Comparison of ENCODE assay signal across 15 mouse cellular contexts in the genomic region with DNA sequence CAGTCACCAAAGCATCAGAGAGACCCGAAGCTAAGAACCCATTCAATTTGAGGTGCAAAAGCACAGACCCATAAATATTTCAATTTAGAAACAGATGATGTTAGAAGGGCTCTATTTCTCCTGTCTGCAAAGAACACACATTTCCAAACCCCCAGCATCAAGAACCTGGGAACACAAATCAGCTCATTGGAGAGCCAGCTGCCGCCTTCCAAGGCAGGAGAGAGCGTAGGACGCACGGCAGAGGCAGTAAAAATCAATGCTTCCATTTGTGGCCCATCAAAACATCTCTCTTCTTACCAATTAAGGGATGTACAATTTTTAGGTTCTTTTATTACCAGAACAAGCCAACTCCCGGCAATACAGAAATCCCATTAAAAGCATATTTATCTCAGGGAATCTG.
DNase-seq lines count a peak whose midpoint lies in the region; ATAC-seq and TF ChIP-seq lines count a peak whose summit lies in the region.
"Had no signal": no experiment of that assay in that cellular context is flagged by ENCODE, and none has a peak within 500 bp of the region (broad histone marks: within the 10 kb centered on the region; RNA-seq: fewer than 3 reads in every experiment).

No protein-coding gene starts in this region.

- H3K9me3 ChIP-seq in hindbrain, embryonic 11.5 days (ENCODE audit: control insufficient read depth, low read length): no peaks in the 10 kb centered on the region
- no peaks in the 10 kb centered on the region for H3K9me3 ChIP-seq in hindbrain, postnatal 0 days (ENCODE audit: low read length)
- no peaks in the 10 kb centered on the region for H3K9me3 ChIP-seq in neural tube, embryonic 11.5 days (ENCODE audit: control insufficient read depth, low read length)
- H3K9me3 ChIP-seq in midbrain, embryonic 14.5 days (ENCODE audit: control insufficient read depth, low read length): no peaks in the 10 kb centered on the region
- H3K9me3 ChIP-seq: liver, embryonic 13.5 days had no signal

- DNase-seq in hindbrain, embryonic 11.5 days (ENCODE audit: low spot score): no peak
- no peak for DNase-seq in hindbrain, postnatal 0 days (ENCODE audit: low spot score)
- no peak for DNase-seq in neural tube, embryonic 11.5 days (ENCODE audit: low spot score)
- DNase-seq in neural tube, embryonic 10.5 days (ENCODE audit: extremely low spot score, low spot score): no peak
- peak; percentile 37 for DNase-seq in midbrain, embryonic 14.5 days
- DNase-seq in heart, adult 9 months (ENCODE audit: low spot score in 2 of 2): no peak
- no peak for DNase-seq in urinary bladder, postnatal 4 days (ENCODE audit: low spot score in 2 of 2)
- DNase-seq: adrenal gland, adult 8-10 months; embryo, embryonic 11 days; forebrain, postnatal 0 days; heart, adult 11 months; liver, embryonic 13.5 days; lung, postnatal 36 days; right cerebral cortex, postnatal 4 days; thymus, adult 2 months had no signal

- H3K4me3 ChIP-seq in hindbrain, embryonic 11.5 days (ENCODE audit: low read depth, low read length): no peak overlapping the region
- H3K4me3 ChIP-seq in hindbrain, postnatal 0 days (ENCODE audit: low read length): no peak overlapping the region
- H3K4me3 ChIP-seq in neural tube, embryonic 11.5 days (ENCODE audit: low read depth, low read length): no peak overlapping the region
- no peak overlapping the region for H3K4me3 ChIP-seq in midbrain, embryonic 14.5 days (replicated peaks; ENCODE audit: low read depth, low read length)
- H3K4me3 ChIP-seq: liver, embryonic 13.5 days had no signal

- no peak for TF ChIP-seq CTCF in hindbrain, postnatal 0 days (IDR thresholded peaks at IDR 0.05; ENCODE audit: low read depth)

- H3K4me2 ChIP-seq in hindbrain, embryonic 11.5 days (replicated peaks; ENCODE audit: low read depth, low read length): no peak overlapping the region
- H3K4me2 ChIP-seq in hindbrain, postnatal 0 days (ENCODE audit: low read depth, low read length): no peak overlapping the region
- no peak overlapping the region for H3K4me2 ChIP-seq in neural tube, embryonic 11.5 days (ENCODE audit: low read depth)
- H3K4me2 ChIP-seq in midbrain, embryonic 14.5 days (ENCODE audit: low read length): no peak overlapping the region
- H3K4me2 ChIP-seq: liver, embryonic 13.5 days had no signal

- H3K9ac ChIP-seq in hindbrain, embryonic 11.5 days (ENCODE audit: low read depth, low read length): peak overlapping the region; percentile 38; the same call in 1 of the 2 replicates
- no peak overlapping the region for H3K9ac ChIP-seq in hindbrain, postnatal 0 days (replicated peaks; ENCODE audit: low read length)
- no peak overlapping the region for H3K9ac ChIP-seq in neural tube, embryonic 11.5 days (ENCODE audit: low read length)
- H3K9ac ChIP-seq in midbrain, embryonic 14.5 days (replicated peaks; ENCODE audit: low read length): no peak overlapping the region
- H3K9ac ChIP-seq: forebrain, postnatal 0 days; liver, embryonic 13.5 days had no signal

- H3K27ac ChIP-seq in hindbrain, embryonic 11.5 days (ENCODE audit: low read depth, low read length): no peak overlapping the region
- H3K27ac ChIP-seq in hindbrain, postnatal 0 days: no peak overlapping the region
- H3K27ac ChIP-seq in neural tube, embryonic 11.5 days (ENCODE audit: low read depth, low read length): peak overlapping the region; percentile 75; the same call in 1 of the 2 replicates
- peak overlapping the region; percentile 34; the same call in 1 of the 2 replicates for H3K27ac ChIP-seq in midbrain, embryonic 14.5 days (replicated peaks; ENCODE audit: low read depth, low read length)
- H3K27ac ChIP-seq: liver, embryonic 13.5 days had no signal

- no peaks in the 10 kb centered on the region for H3K27me3 ChIP-seq in hindbrain, embryonic 11.5 days (ENCODE audit: control insufficient read depth, insufficient read depth, low read length)
- no peaks in the 10 kb centered on the region for H3K27me3 ChIP-seq in hindbrain, postnatal 0 days (ENCODE audit: insufficient read depth, low read length)
- no peaks in the 10 kb centered on the region for H3K27me3 ChIP-seq in neural tube, embryonic 11.5 days (ENCODE audit: control insufficient read depth, insufficient read depth, low read length)
- no peaks in the 10 kb centered on the region for H3K27me3 ChIP-seq in midbrain, embryonic 14.5 days (ENCODE audit: control insufficient read depth, insufficient read depth, low read length)
- H3K27me3 ChIP-seq: liver, embryonic 13.5 days had no signal

- H3K4me1 ChIP-seq in hindbrain, embryonic 11.5 days (replicated peaks; ENCODE audit: control insufficient read depth, insufficient read depth, low read length): no peaks in the 10 kb centered on the region
- peaks cover 12% of the 10 kb centered on the region; the same call in 1 of the 2 replicates for H3K4me1 ChIP-seq in hindbrain, postnatal 0 days (ENCODE audit: insufficient read depth, low read length)
- H3K4me1 ChIP-seq in neural tube, embryonic 11.5 days (ENCODE audit: control insufficient read depth, insufficient read depth, low read length): peaks cover 22% of the 10 kb centered on the region
- peaks cover 30% of the 10 kb centered on the region for H3K4me1 ChIP-seq in midbrain, embryonic 14.5 days (ENCODE audit: control insufficient read depth, insufficient read depth, low read length)
- H3K4me1 ChIP-seq: liver, embryonic 13.5 days had no signal

- 0 out of 2 replicates have a peak, but pooled peaks cover 3% of the 10 kb centered on the region for H3K36me3 ChIP-seq in hindbrain, embryonic 11.5 days (ENCODE audit: control insufficient read depth, insufficient read depth, low read length)
- H3K36me3 ChIP-seq in hindbrain, postnatal 0 days (ENCODE audit: insufficient read depth, low read length): no peaks in the 10 kb centered on the region
- peaks cover 2% of the 10 kb centered on the region for H3K36me3 ChIP-seq in neural tube, embryonic 11.5 days (ENCODE audit: control insufficient read depth, insufficient read depth, low read length)
- H3K36me3 ChIP-seq in midbrain, embryonic 14.5 days (ENCODE audit: control insufficient read depth, insufficient read depth, low read length): peaks cover 15% of the 10 kb centered on the region; the same call in 1 of the 2 replicates
- H3K36me3 ChIP-seq: liver, embryonic 13.5 days had no signal

- WGBS in hindbrain, embryonic 11.5 days: 78% methylated on average over 6 of the region's 6 CpGs
- WGBS in hindbrain, postnatal 0 days: 60% methylated on average over 6 of the region's 6 CpGs
- 46% methylated on average over 6 of the region's 6 CpGs for WGBS in neural tube, embryonic 11.5 days
- 50% methylated on average over 6 of the region's 6 CpGs for WGBS in midbrain, embryonic 14.5 days

- ATAC-seq in hindbrain, embryonic 11.5 days (ENCODE audit: low FRiP score): no peak
- ATAC-seq in hindbrain, postnatal 0 days: no peak
- ATAC-seq in neural tube, embryonic 11.5 days (ENCODE audit: insufficient read depth, low FRiP score, low TSS enrichment): no peak
- ATAC-seq in midbrain, embryonic 14.5 days (ENCODE audit: low FRiP score, low TSS enrichment): no peak
- ATAC-seq: forebrain, postnatal 0 days had no signal

Comparison
In these comparisons a context has a peak if more than half of its experiments do, and no peak if none do; other contexts are left out.
1. H3K27ac ChIP-seq: peak in neural tube, embryonic 11.5 days (single experiment) and midbrain, embryonic 14.5 days (single experiment); none in hindbrain, embryonic 11.5 days (single experiment) and hindbrain, postnatal 0 days (single experiment).